Mouse (Mus musculus) c-Kit-negative CD71-positive TER-119-positive erythroid progenitor cells, embryonic 14.5 days (primary cell): ENCODE results near the gene Slc12a9.
A peak's percentile ranks its signal among the peaks of the same experiment; 100 is the strongest.

Experiments used
- DNase-seq: peaks from one replicate; pipeline ENCODE4 v3.0.0-alpha.2; 2013; ENCODE audit warnings: low read depth, low spot score

Gene Slc12a9

DNA sequence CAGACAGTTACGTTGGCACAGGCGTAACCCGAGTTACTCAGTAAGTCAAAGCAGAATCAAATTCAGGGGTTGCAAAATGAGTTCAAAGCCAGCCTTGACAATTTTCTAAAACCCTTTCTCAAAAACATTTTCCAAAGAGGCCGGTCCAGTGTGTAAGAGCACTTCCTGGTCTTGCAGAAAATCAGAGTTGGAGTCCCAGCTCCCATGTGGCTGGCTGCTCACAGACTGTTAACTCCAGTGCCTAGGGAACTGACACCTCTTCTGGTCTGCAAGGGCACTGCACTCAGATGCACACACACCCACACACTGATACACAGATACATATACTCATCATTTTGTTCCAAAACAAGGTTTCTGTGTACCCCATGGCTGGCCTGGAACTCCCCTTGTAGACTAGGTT lies 25.0 kb downstream of the Slc12a9 start:
- DNase-seq, result no peak

DNA sequence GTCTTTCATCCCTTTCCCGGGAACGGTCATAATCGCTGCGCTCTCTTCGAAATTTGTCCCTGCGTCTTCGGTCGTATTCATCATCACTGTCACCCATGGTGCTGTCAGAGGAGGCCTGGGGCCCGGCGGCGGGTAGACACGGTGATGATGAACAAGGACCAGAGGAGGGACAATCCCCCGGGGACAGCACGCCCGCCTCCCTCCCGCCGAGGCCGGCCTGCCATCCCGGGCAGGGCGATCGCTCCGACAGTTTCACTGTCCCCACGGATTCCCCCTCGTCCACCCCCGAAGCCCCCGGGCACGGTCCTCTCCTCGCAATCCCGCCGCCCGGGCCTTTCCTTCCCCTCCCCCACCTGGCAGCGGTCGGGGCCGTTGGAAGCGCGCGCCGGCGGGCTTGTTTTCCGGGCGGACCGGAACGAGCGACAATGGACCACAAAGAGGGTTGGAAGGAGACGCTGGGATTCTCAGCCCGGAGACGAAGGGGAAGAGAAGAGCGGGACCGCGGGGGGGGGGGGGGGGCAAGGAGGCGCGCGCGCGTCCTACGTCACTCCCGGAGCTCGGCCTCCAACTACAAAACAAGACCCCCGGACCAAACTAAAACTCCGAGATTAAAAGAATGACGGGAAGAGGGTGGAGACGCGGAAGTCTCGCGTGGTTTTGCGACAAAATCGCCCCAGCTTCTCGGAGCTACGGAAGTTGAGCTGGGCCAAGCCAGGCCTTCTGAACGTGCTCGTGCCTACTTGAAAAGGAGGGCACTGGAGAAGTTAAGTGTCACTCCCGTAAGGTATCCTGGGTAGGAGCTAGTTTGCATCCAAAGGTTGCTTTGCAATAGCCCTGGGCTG lies 26.1 kb downstream of the Slc12a9 start, which contains the start of gene Srrt:
TSS of gene Srrt (minus strand) at position 604 of the 842 bp plus-strand sequence.
- DNase-seq, result peak; percentile 80

DNA sequence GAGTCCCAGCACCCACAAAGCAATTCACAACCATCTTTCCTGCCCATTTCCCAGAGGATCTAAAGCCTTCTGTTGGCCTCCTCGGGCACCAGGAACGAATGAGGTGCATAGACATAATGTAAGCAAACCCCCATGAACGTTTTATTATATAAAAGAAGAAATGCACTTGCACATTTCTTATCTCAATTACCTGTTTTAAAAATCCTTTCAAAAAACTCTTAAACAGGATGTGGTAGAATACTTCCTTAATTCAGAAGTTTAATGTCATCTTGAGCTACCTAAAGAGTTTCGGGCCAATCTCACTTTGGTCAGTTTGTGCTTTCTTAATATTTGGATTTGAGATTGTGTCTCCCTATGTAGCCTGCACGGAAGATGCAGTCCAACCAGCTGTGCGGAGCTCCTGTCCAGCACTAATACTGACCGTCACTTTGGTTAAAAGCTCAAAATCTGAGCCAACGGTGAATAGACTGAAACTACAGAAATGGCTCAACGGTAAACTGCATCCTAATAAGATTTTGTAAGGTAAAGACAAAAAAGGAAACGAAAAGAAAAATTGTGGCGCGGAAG lies 26.9 kb downstream of the Slc12a9 start:
- no peak for DNase-seq

DNA sequence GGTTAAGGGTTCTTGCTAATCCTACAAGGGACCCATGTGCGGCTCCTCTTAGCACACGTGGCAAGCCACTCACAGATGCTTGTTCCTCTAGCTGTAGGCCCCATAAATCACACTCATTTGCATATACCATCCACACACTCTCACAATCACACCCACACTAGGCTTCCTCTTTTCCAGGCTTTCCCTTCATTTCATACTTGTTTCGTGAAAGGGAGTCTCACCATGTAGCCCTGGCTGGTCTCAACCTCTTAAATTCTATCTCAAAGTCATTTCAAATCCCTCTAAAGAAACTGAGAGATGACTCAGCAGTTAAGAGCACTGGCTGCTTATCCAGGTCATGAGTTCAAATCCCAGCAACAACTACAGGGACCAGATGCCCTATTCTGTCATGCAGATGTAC lies 27.6 kb downstream of the Slc12a9 start:
- no peak for DNase-seq

DNA sequence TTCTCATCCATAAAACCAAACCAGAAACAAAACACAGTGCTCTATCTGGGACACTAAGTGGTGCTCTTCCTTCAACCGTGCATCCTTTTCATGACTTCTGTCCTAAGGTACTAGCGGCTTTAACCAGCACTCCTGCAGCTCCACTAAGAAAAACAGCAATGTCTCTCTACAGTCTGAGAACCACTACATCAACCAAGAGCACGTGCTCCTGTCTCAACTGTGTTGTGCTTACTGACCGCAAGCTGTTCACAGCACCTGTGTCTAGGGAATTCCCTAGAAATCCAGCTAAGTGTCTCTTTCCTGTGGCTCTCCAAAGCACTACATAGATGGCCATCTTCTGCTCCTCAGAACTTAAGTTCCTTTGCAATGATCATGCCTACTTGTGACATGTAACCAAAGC lies 28.6 kb downstream of the Slc12a9 start:
- no peak for DNase-seq

DNA sequence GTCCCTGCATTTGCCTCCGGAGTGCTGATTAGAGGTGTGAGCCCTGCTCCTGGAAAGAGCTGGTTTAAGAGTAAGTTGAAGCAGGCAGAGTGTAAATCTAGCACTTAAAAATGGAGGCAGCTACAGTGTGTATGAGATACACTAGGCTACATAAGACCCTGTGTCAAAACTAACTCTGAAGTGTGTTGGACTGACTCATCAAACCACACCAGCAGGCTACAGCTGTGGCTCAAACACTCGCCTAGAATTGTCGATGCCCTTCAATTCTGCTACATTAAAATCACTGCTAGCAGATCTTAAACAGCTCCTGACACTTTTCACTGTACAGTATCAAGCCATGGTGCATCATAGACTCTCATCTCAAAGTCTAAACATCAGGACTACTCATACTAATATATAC lies 29.2 kb downstream of the Slc12a9 start:
- DNase-seq, result no peak

DNA sequence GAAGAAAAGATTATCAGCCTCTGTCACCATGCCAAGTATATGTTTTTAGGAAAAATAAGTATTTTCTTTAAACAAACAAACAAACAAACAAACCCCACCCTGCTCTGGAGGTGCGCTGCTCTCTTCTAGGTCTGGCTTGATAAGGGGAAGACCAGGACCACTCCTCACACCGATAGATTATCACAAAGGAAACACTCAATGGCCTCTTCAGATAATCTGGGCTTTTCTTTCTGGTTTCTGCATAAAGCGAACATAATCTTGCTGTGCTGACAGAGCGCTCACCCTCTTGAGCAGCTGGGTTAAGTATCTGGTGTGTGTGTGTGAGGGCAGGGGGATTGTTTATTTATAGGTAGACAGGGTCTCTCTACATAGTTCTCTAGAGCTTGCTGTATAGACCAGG lies 29.8 kb downstream of the Slc12a9 start:
- DNase-seq, result no peak

DNA sequence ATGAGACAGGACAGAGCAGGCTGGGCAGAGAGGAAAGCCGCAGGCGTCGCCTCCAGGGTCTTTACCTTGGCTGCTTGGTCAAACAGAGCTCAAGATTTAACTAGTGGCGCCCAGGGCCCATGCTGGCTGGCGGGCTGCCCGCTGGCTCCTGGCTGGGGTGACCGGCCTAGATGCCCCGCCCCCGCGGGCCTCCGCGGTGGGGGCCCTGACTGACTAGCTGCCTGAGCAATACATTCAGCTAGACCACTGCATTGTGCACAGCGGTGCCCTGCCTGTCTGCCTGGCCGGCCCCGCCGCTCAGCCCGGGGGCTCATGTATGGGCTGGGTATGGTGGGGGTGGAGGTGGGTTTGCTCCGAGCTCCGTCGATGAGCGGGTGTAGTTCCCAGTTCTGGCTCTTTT lies 32.1 kb downstream of the Slc12a9 start:
- DNase-seq, result no peak

DNA sequence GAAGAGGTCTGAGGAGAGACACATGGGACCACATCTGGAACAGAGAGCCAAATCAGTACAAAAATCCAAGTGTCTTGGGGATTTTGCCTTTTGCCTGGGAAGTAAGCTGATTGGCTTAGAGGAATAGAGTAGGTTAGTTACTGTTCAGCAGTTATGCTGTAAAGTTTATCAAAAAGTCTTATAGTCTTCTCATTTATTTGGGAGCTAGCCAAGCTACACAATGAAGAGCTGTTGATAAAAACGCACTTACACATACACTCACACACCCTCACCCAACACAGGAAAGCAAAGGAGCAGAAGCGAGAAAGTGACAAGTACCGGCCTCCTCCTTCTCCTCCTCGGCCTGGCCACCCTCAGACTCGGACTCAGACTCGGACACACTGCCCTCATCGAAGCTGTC lies 34.2 kb downstream of the Slc12a9 start:
- no peak for DNase-seq

DNA sequence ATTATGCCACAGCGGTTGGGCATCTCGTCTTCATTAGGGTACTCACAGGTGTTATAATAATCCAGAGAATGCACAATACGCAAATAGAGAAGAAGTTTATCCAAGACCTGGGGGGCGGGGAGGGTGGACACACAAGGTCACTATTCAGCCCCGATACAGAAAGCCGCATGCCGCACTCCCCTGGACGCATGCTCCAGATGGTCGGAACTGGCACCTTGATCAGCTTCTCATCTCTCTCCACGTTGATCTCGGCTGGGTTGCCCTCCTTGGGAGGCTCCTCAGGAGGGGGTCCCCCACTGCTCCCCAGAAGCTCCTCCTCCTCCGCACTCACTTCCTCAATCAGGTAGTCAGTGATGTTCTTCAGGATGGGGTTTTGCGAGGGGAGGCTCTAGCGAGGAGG lies 36.3 kb downstream of the Slc12a9 start:
- DNase-seq, result no peak

DNA sequence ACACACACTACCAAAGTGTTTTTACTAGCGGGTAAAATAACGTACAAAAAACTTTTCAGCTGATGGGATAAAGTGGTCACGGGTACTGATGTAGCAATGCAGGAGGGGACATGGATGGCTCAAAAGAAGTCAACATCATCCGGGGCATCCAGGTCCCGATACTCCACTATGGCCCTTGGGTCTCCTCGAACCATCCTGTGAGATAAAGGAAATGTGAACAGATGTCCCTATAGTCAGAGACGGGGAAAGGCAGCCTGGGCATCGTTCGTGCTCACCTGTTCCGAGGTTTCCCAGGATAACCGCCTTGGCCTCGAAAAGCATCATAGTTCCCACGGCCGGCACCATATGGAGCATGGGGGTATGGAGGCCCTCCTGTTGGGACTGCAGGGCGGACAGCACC lies 37.7 kb downstream of the Slc12a9 start:
- no peak for DNase-seq

DNA sequence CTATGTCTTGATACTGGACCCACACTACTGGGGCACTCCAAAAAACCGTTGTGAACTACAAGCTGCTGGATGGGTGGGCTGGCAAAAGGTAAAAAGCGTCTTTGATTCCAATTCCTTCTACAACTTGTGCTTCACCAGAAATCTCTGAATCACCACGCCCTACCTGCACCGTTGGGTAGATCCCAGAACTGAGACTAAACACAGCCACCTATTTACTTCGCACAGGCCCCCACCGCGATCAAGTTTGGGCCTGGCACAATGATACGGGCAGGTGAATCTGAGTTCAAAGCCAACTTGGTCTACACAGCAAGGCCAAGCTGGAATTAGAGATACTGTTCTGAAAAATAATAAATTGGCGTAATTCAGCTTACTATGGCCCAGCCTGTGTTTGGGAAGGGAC lies 38.1 kb downstream of the Slc12a9 start:
- DNase-seq, result no peak

DNA sequence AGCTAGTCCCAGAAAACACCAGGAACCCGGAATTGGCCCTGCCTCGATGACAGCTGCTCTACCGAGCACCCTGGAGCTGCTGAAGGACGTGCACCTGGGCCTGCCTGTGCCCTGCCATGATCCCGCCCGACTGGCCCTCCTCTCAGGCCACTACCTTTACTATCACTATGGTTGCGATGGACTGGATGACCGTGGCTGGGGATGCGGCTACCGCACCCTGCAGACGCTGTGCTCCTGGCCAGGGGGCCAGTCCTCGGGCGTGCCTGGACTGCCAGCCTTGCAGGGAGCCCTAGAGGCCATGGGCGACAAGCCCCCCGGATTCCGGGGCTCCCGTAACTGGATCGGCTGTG lies 38.7 kb downstream of the Slc12a9 start:
- DNase-seq, result no peak

DNA sequence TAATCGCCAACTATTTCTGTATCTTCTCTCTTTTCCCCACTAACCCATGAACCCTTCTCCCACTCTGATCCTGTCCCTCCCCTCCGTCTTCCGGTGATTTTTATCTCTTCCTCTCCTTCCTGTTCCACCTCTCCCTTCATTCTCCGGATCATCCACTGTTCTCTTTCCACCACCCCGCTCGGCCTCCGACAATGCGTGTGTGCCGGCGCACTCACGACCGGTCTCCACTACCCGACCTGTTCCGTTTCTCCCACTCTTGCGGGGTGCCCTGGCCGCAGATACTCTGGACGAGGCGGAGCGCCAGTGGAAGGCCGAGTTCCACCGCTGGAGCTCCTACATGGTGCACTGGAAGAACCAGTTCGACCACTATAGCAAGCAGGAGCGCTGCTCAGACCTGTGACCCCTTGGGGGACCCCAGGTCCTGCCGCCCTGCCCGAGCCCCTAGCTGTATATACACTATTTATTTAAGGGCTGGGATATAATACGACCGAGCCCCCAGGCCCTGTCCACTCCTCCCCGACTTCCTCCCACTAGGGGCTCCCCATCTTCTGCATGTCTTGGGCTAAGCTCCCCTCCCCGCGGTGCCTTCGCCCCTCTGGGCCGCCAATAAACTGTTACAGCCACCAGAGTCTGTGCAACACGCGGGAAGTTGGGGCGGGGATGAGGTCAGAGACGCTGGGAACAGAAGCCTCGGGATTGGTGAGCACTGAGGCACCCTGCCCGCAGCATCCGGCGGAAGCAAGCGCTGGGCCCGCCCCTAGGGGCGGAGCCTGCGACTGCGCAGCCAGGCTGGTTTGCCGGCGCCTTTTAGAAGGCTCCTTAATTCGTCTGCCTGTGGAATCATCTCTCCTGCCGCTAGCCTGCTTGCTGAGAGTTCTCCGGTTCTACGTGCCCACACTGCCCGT lies 39.3 kb downstream of the Slc12a9 start, which contains the start of gene Ufsp1:
TSS of gene Ufsp1 (plus strand) at position 791 of the 905 bp plus-strand sequence.
- DNase-seq, result peak; percentile 88

DNA sequence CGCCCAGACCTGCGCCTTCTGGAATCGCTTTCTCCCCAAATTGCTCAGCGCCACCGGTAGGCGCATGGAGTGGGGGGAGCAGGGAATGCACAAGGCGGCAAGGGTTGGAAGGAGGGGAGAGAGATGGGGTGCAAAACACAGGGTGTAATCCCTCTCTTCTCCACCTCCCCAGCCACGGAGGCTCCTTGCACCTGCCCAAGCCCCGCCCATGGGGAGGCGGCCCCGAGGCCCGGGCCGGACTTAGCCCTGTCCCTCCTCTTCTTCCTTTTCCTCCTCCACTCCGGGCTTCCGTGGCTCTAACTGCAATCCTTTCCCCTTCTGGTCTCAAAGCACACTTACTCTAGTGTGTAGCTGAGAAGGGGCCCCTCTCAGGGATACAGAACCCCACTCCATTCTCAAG lies 40.1 kb downstream of the Slc12a9 start:
- peak; percentile 74 for DNase-seq

DNA sequence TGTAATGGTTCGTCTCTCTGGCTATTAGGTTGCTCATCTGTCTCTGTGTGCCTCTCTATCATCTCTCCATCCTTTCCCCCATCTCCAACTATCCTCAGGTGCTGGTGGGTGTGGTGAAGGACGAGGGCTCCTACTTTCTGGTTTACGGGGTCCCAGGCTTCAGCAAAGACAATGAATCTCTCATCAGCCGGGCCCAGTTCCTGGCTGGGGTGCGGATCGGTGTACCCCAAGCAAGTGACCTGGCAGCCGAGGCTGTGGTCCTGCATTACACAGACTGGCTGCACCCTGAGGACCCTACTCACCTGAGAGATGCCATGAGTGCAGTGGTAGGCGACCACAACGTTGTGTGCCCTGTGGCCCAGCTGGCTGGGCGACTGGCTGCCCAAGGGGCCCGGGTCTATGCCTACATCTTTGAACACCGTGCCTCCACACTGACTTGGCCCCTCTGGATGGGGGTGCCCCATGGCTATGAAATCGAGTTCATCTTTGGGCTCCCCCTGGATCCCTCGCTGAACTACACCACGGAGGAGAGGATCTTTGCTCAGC lies 41.9 kb downstream of the Slc12a9 start:
- DNase-seq, result no peak

DNA sequence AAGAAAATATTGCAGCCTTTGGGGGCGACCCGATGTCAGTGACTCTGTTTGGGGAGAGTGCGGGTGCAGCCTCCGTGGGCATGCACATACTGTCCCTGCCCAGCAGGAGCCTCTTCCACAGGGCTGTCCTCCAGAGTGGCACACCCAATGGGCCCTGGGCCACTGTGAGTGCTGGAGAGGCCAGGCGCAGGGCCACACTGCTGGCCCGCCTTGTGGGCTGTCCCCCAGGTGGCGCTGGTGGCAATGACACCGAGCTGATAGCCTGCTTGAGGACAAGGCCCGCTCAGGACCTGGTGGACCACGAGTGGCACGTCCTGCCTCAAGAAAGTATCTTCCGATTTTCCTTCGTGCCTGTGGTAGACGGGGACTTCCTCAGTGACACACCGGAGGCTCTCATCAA lies 42.7 kb downstream of the Slc12a9 start:
- peak; percentile 82 for DNase-seq

DNA sequence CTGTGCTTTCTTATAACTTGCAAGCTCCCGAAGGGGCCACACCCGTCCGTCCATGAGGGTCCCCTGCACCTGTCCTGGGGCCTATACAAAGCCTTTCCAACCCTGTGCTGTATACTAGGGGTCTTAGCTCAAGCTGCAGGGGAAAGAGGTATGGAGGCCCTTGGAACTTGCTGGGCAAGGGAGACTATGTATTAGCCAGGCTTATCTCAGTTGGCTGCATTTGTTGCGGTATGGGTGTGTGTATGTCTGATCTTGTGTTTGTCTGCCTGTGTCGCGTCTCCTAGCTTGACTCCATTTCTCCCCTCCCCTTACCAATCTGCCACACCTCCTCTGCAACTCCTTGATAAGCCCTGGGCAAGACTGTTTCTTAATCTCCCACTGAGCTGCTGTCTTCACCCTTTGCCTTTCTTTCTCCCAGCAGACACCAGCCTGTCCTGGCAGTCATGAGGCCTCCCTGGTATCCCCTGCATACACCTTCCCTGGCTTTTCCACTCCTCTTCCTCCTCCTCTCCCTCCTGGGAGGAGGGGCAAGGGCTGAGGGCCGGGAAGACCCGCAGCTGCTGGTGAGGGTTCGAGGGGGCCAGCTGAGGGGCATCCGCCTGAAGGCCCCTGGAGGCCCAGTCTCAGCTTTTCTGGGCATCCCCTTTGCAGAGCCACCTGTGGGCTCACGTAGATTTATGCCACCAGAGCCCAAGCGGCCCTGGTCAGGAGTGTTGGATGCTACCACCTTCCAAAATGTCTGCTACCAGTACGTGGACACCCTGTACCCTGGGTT lies 43.6 kb downstream of the Slc12a9 start:
- peak; percentile 90 for DNase-seq

DNA sequence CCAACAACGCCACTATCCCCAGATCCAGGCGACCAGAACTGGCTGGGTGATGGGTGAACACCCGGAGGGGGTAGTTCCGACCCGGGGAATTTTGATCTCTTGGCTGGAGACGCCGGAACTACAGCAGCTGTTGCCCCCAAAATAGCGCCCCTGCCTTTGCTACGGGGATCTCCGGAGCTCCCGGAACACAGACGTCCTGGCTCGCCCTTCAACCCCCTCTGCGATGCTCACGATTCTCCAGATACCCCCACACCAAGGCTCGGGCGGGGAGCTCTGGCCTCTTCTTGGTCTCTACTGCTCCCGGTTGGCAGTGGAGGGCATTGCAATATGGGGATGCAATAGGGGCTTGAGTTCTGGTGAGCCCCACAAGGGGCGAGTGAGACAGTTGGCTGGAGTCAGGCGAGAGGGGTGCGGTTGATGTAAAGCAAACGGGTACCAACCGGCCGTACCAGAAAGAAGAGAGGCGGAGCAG lies 44.4 kb downstream of the Slc12a9 start:
- DNase-seq, result no peak

DNA sequence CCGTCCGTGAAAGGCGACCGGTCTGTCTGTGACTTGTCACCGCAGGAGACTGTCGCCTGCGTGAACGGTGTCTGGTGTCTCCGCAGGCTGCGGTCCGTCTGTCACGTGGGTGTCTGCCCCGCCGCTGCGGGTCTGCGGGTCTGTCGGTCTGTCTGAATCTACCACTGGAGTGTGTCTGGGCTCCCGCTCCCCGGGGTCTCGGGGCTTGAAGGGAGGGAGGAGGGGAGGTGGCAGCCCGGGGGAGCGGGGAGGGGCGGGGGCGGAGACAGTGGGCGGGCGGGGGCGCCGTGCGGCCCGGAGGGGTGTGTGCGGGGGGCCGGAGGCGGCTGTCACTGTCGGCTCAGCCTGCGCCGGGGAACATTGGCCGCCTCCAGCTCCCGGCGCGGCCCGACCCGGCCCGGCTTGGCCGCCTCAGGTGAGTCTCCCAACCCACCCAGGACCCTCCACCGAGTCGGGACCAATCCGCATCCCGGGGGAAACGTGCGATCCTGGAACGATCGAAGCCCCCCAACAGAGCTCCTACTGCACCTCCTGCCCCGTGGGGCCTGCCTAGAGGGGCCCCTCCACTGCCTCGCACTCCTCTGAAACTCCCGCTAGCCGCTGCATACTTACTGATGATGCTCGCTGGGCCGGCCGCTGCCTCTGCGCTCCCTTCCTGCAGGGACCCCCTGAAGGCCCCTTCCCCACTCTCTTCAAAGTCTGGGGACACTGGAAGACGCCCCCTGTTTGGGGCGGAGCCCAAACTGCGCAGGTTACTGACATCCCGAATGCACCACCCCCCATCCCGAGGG lies 45.2 kb downstream of the Slc12a9 start:
- no peak for DNase-seq
